Mouse (Mus musculus): Measurements from ENCODE around the gene Icam1. TPM values are rescaled to one million over a fixed set of nuclear protein-coding genes. Genes with fewer than 3 reads are reported as not detected.
"Not testable (repeated sequence)": the region's sequence is repeated elsewhere in the genome, so short reads cannot be mapped to it uniquely, and the experiment has no call there.

Gene Icam1
- polyA plus RNA-seq, 1 experiment from 2014 or later = 5.6 TPM

- no peak for DNase-seq (ENCODE audit: low spot score)
- H3K9me3 ChIP-seq (ENCODE audit: control insufficient read depth, low read length) = no peaks in the 10 kb centered on the region
- no peak overlapping the region for H3K4me2 ChIP-seq (ENCODE audit: low read depth)
- H3K9ac ChIP-seq (ENCODE audit: low read length) = no peak overlapping the region
- no peak overlapping the region for H3K4me3 ChIP-seq (ENCODE audit: low read depth, low read length)
- H3K27me3 ChIP-seq (ENCODE audit: control insufficient read depth, insufficient read depth, low read length) = peaks cover 13% of the 10 kb centered on the region
- no peak for ATAC-seq (ENCODE audit: insufficient read depth, low FRiP score, low TSS enrichment)
- H3K4me1 ChIP-seq (ENCODE audit: control insufficient read depth, insufficient read depth, low read length) = no peaks in the 10 kb centered on the region
- no peak overlapping the region for H3K27ac ChIP-seq (ENCODE audit: low read depth, low read length)
- no peaks in the 10 kb centered on the region for H3K36me3 ChIP-seq (ENCODE audit: control insufficient read depth, insufficient read depth, low read length)
- WGBS = 80% methylated on average over 4 of the region's 4 CpGs
Measured at GRCm38 (mm10) chr9:21043563-21043962, 27.8 kb downstream of the Icam1 start.

- 64% methylated on average over 1 of the region's 1 CpGs for WGBS
- H3K9ac ChIP-seq (ENCODE audit: low read length) = not testable (repeated sequence)
Measured at GRCm38 (mm10) chr9:21044785-21045184, 29.0 kb downstream of the Icam1 start.

GRCm38 (mm10) chr9:21045235-21045634 lies 29.4 kb downstream of the Icam1 start:
- DNase-seq (ENCODE audit: low spot score) (no peak), ATAC-seq (ENCODE audit: insufficient read depth, low FRiP score, low TSS enrichment) (no peak)
- no peak overlapping the region for H3K9ac ChIP-seq (ENCODE audit: low read length)
- no peak overlapping the region for H3K4me2 ChIP-seq (ENCODE audit: low read depth)
- no peaks in the 10 kb centered on the region for H3K4me1 ChIP-seq (ENCODE audit: control insufficient read depth, insufficient read depth, low read length)
- 0 out of 2 replicates have a peak, but pooled peaks cover 1% of the 10 kb centered on the region for H3K27me3 ChIP-seq (ENCODE audit: control insufficient read depth, insufficient read depth, low read length)
- no peak overlapping the region for H3K27ac ChIP-seq (ENCODE audit: low read depth, low read length)
- no peaks in the 10 kb centered on the region for H3K9me3 ChIP-seq (ENCODE audit: control insufficient read depth, low read length)
- no peak overlapping the region for H3K4me3 ChIP-seq (ENCODE audit: low read depth, low read length)
- H3K36me3 ChIP-seq (ENCODE audit: control insufficient read depth, insufficient read depth, low read length) = no peaks in the 10 kb centered on the region
- 86% methylated on average over 3 of the region's 3 CpGs for WGBS

More at GRCm38 (mm10) chr9:21044785-21045184, 29.0 kb downstream of the Icam1 start:
- H3K27ac ChIP-seq (ENCODE audit: low read depth, low read length); DNase-seq (ENCODE audit: low spot score); ATAC-seq (ENCODE audit: insufficient read depth, low FRiP score, low TSS enrichment); H3K27me3 ChIP-seq (ENCODE audit: control insufficient read depth, insufficient read depth, low read length); H3K36me3 ChIP-seq (ENCODE audit: control insufficient read depth, insufficient read depth, low read length); H3K4me2 ChIP-seq (ENCODE audit: low read depth); H3K4me3 ChIP-seq (ENCODE audit: low read depth, low read length); H3K9me3 ChIP-seq (ENCODE audit: control insufficient read depth, low read length); H3K4me1 ChIP-seq (ENCODE audit: control insufficient read depth, insufficient read depth, low read length): not testable (repeated sequence)

- Histone ChIP-seq H3K9me3 (ENCODE audit: control insufficient read depth, low read length) (no peaks in the 10 kb centered on the region), H3K27ac (ENCODE audit: low read depth, low read length) (no peak overlapping the region), H3K4me2 (ENCODE audit: low read depth) (no peak overlapping the region), H3K9ac (ENCODE audit: low read length) (no peak overlapping the region), H3K36me3 (ENCODE audit: control insufficient read depth, insufficient read depth, low read length) (no peaks in the 10 kb centered on the region), H3K4me1 (ENCODE audit: control insufficient read depth, insufficient read depth, low read length) (no peaks in the 10 kb centered on the region), H3K27me3 (ENCODE audit: control insufficient read depth, insufficient read depth, low read length) (no peaks in the 10 kb centered on the region), H3K4me3 (ENCODE audit: low read depth, low read length) (no peak overlapping the region)
- DNase-seq (ENCODE audit: low spot score) (no peak), ATAC-seq (ENCODE audit: insufficient read depth, low FRiP score, low TSS enrichment) (no peak)
- WGBS = 75% methylated on average over 10 of the region's 10 CpGs
Measured at GRCm38 (mm10) chr9:21051578-21051977, 35.8 kb downstream of the Icam1 start.

DNA sequence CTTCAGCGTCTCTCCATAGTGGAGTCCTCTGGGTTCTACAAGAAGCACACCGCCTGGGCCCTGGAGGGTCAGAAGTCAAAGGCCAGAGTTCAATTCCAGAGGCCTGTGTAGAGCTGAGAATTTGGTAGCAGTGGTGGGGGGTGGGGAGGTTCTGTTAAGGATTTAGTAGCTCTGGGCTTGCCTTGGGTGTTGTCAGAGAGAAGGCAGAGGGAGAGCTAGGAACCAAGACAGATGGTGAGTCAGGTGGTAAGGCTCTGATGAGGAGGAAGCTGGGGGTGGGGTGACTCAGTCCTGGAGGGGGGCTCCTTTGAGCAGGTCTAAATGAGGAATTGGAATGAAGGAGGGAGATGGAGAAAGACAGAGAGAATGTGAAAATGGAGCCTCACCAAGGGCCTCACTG lies 47.1 kb downstream of the Icam1 start:
- H3K36me3 ChIP-seq (ENCODE audit: control insufficient read depth, insufficient read depth, low read length) = no peaks in the 10 kb centered on the region
- 82% methylated on average over 2 of the region's 2 CpGs for WGBS
- no peak for DNase-seq (ENCODE audit: low spot score)

DNA sequence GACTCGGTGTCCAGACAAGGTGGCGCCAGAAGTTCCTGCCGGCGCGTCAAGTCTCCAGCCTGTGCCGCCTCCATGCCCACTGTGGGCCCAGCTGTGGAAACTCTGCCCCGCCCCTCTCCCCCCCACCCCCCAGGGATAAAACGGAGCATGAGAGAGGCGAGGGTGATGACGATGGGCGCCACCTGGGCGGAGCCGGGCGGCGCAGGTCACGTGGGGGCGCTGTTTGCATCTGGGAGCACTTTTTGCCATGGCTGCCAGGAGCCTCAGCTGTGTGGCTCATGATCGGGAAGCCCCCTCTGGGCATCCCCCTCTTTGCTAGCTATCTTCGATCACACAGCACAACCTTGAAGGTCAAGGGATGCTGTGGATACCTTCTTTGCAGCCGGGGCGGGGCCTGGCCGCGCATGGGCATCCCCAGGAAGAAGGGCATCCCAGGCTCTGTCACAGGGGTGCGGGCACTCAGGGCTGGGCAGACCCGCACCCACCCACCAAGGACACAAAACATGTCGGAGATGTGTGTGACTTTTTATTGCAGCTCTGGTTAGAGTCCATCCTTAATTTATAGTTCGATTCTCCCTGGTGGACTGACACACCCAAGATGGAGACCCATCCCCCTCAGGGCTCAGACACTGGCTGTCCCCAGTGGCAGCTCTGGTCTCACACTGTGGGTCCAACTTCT lies 51.4 kb downstream of the Icam1 start, which contains the start of gene Zglp1:
Zglp1 (minus strand) TSS at position 88 of the 679 bp plus-strand sequence.
- Histone ChIP-seq H3K9me3 (ENCODE audit: control insufficient read depth, low read length) (no peaks in the 10 kb centered on the region), H3K4me2 (ENCODE audit: low read depth) (no peak within 1 kb of the TSS), H3K36me3 (ENCODE audit: control insufficient read depth, insufficient read depth, low read length) (no peaks in the 10 kb centered on the region), H3K4me3 (ENCODE audit: low read depth, low read length) (no peak within 1 kb of the TSS), H3K27me3 (ENCODE audit: control insufficient read depth, insufficient read depth, low read length) (no peaks in the 10 kb centered on the region), H3K9ac (ENCODE audit: low read length) (no peak within 1 kb of the TSS), H3K27ac (ENCODE audit: low read depth, low read length) (no peak within 1 kb of the TSS), H3K4me1 (ENCODE audit: control insufficient read depth, insufficient read depth, low read length) (no peaks in the 10 kb centered on the region)
- DNase-seq (ENCODE audit: low spot score) = no peak
- no peak for ATAC-seq (ENCODE audit: insufficient read depth, low FRiP score, low TSS enrichment)
- 87% methylated on average over 27 of the region's 27 CpGs for WGBS

More for the DNA sequence above, 47.1 kb downstream of the Icam1 start:
- ATAC-seq (ENCODE audit: insufficient read depth, low FRiP score, low TSS enrichment) = no peak
- Histone ChIP-seq H3K27me3 (ENCODE audit: control insufficient read depth, insufficient read depth, low read length) (no peaks in the 10 kb centered on the region), H3K4me1 (ENCODE audit: control insufficient read depth, insufficient read depth, low read length) (no peaks in the 10 kb centered on the region), H3K4me3 (ENCODE audit: low read depth, low read length) (no peak overlapping the region), H3K9ac (ENCODE audit: low read length) (no peak overlapping the region), H3K9me3 (ENCODE audit: control insufficient read depth, low read length) (no peaks in the 10 kb centered on the region), H3K4me2 (ENCODE audit: low read depth) (no peak overlapping the region), H3K27ac (ENCODE audit: low read depth, low read length) (no peak overlapping the region)

DNA sequence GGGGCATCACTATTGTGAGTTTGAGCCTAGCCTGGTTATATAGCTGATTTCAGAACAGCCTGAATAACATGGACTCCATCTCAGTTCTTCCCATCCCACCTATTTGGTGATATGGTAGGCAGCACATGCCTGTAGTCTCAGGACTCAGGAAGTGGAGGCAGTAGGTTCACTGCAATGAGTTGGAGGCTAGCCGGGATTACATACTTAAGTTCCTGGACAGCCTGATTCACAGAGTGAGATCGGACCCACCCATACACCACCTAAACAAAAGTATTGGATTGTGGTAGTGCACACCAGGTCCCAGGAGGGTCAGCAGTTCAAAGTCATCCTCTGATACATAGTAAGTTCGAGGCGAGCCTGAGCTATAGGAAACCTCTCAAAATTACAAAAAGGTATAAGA lies 56.9 kb downstream of the Icam1 start:
- no peak for DNase-seq (ENCODE audit: low spot score)
- Histone ChIP-seq H3K36me3 (ENCODE audit: control insufficient read depth, insufficient read depth, low read length) (peaks cover 18% of the 10 kb centered on the region), H3K4me3 (ENCODE audit: low read depth, low read length) (peak overlapping the region; percentile 88), H3K9me3 (ENCODE audit: control insufficient read depth, low read length) (no peaks in the 10 kb centered on the region), H3K9ac (ENCODE audit: low read length) (peak overlapping the region; percentile 91), H3K27ac (ENCODE audit: low read depth, low read length) (no peak overlapping the region), H3K4me2 (ENCODE audit: low read depth) (peak overlapping the region; percentile 85), H3K27me3 (ENCODE audit: control insufficient read depth, insufficient read depth, low read length) (no peaks in the 10 kb centered on the region), H3K4me1 (ENCODE audit: control insufficient read depth, insufficient read depth, low read length) (peaks cover 4% of the 10 kb centered on the region; the same call in 1 of the 2 replicates)
- ATAC-seq (ENCODE audit: insufficient read depth, low FRiP score, low TSS enrichment) = no peak
- 21% methylated on average over 4 of the region's 4 CpGs for WGBS

GRCm38 (mm10) chr9:21073044-21073840 lies 57.5 kb downstream of the Icam1 start, which contains the start of the genes Gm49373 and Fdx1l:
Gene Gm49373 (minus strand): TSS chr9:21073096.
Gene Fdx1l (minus strand): TSS chr9:21073614.
- Histone ChIP-seq H3K27me3 (ENCODE audit: control insufficient read depth, insufficient read depth, low read length) (no peaks in the 10 kb centered on the region), H3K9me3 (ENCODE audit: control insufficient read depth, low read length) (no peaks in the 10 kb centered on the region), H3K4me1 (ENCODE audit: control insufficient read depth, insufficient read depth, low read length) (peaks cover 4% of the 10 kb centered on the region; the same call in 1 of the 2 replicates), H3K4me2 (ENCODE audit: low read depth) (peak within 1 kb of the TSS; percentile 85), H3K27ac (ENCODE audit: low read depth, low read length) (peak within 1 kb of the TSS; percentile 44; the same call in 1 of the 2 replicates), H3K4me3 (ENCODE audit: low read depth, low read length) (peak within 1 kb of the TSS; percentile 88), H3K9ac (ENCODE audit: low read length) (peak within 1 kb of the TSS; percentile 91), H3K36me3 (ENCODE audit: control insufficient read depth, insufficient read depth, low read length) (peaks cover 19% of the 10 kb centered on the region)
- DNase-seq (ENCODE audit: low spot score) = peak; percentile 89
- peak; percentile 93 for ATAC-seq (ENCODE audit: insufficient read depth, low FRiP score, low TSS enrichment)
- WGBS = 3% methylated on average over 53 of the region's 58 CpGs
